Mouse (Mus musculus) bone marrow, adult 2 months (tissue): Measurements from ENCODE around the gene Fam184b.

Source experiments
- CTCF ChIP-seq: fragments of 200-500 bp; IDR thresholded peaks from 2 replicates; pipeline ENCODE4 v1.5.1; 2011; ENCODE audit warnings: low read length, control low read depth; ENCODE audit not compliant: control insufficient read depth, insufficient read depth
- POLR2A ChIP-seq: fragments of 200-500 bp; IDR thresholded peaks from 2 replicates; pipeline ENCODE4 v1.6.1; 2011; ENCODE audit warnings: low read depth, mild to moderate bottlenecking, control low read depth, low read length, borderline replicate concordance; ENCODE audit not compliant: control insufficient read depth

DNA sequence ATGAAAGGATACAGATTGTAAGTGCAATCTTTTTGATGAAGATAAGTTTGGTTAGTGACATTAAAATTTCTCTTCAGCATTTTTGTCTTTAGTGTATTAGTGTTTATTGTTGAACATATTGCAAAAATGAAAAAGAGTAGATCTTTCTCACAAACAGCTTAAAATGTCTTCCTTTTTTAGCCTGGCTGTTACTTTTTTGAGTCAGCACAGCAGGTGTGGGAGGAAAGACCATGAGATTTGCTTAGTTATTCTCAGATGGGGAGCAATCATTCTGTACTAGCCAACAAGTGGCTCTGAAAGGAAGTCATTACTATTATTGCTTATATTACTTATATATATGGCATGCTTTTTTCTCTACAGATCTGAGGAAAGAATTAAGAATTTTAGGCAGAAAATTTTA is 40.5 kb upstream of the Fam184b start:
- no peak for TF ChIP-seq CTCF
- no peak for TF ChIP-seq POLR2A
